Mouse (Mus musculus) cerebellum, adult 18-20 months (tissue): ENCODE data around the gene Vmn2r20.
"Not testable (repeated sequence)": the region's sequence is repeated elsewhere in the genome, so short reads cannot be mapped to it uniquely, and the experiment has no call there.

Experiments used
- DNase-seq, 2 experiments: peaks; one replicate each; pipeline ENCODE4 v3.0.0; 2021

Vmn2r20 gene

DNA sequence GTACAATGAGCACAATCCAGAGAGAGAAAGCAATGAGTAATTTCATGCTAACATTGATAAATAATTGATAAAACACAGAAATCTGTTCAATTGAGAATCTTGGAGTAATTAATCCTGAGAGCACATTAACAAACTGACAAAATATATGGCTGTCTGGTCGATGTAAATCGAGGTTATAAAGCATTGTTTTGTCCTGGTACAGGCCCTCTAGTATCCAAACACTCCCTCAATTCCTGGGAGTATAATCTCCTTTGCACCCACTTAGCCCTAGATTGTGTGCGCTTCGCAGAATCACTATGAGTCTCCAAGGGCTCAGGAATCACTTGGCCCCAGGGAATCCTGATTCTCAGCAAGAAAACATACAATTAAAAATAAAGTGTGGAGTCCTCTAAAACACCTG lies at the start of gene Vmn2r20:
Vmn2r20 (minus strand) TSS at position 101 of the 400 bp plus-strand sequence.
- not testable (repeated sequence) for DNase-seq

DNA sequence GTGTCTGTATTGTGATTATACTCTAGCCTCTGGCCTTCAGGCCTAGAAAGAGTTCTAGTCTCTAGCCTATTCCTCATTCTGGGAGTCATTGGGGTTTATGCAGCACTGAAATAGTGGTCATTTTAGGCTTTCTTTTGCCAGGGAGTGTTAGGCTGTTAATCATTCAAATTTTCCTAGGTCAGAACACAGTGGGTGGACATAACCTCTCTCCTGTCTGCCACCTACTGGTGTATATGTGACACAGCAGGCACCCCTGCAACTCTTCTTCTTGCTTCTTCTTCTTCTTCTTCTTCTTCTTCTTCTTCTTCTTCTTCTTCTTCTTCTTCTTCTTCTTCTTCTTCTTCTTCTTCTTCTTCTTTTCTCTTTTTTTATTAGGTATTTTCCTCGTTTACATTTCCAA lies 6.5 kb upstream of the Vmn2r20 start:
- not testable (repeated sequence) for DNase-seq

DNA sequence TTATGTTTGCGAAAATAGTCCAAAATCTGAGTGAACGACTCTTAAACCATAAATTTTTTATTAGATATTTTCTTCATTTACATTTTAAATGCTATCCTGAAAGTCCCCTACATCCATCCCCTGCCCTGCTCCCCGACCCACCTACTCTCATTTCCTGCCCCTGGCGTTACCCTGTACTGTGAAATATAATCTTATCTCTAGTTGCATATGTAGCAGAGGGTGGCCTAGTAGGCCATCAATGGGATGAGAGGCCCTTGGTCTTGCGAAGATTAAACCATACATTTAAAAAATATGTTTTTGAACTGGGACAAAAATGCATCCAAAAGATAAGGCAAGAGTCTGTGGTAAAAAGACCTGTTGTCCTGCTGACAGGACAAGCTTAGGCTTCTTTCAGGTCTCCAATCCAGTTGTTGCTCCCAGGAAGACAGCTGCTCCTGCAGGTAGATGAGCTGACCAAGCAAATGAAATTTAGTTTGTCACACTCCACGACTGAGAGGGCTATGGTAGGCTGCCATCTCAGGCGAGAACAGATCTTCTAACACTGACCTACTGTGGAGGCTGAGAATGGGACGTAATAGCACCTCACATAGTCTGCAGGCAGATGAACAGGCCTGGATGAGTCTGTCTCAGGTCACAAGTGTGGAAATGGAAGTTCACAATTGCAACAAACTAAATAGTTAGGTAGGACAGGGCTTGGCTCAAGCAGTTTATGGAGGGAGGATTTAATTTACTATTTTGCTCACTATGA lies 10.8 kb downstream of the Vmn2r20 start:
- not testable (repeated sequence) for DNase-seq

DNA sequence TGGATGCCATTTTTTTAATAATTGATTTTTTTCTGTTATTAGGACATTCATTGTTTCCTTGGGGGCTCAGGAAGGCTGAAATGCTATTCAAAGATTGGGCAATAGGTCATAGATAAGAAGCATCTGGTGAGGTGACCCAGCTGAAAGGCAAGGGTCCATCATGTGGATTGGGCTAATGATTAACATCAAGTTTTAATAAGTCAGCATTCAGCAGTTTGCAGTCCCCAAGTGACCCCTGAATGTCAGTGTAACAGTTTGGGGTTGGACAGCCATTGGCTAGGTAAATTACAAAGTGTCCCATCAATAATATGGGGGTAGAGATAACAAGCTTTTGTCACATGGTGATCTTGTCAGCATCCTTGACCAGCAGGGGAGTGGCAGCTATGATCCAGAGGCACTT lies 29.1 kb downstream of the Vmn2r20 start:
- DNase-seq = not testable (repeated sequence)

DNA sequence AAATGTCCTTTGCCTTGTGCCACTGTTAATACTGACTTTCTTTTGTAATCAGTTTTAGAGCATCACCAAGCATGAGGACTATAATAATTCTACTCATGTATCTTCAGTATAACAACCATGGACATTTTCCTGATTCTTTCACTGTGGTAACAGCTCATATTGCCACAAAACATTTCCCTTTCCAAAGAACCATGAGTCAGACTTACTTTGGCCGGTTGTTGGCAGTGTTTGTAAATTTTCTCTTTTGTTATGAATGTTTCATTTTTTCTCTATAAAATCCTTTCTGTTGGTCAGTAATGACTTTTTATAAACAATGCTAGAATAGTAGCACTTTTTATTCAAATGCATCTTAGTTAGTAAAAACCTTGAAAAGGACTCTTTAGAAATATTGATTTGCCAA lies 71.8 kb downstream of the Vmn2r20 start:
- DNase-seq = no peak

DNA sequence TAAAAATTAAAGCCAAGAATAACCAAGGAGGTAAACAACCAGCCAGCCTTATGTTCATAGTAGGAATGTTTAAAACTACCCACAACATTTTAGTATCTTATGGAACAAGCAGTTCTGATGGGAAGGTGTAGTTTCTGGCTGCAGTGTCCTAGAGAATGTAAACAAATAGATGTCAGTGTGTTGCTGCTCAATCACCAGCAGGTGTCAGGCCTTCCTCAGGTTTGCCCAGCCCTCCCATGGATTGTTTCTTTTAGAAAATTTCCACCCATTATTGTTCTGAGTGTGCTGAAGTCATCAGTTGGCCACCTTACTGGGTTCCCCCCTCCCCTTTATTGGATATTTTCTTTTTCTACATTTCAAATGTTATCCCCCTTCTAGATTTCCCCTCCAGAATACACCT lies 77.8 kb downstream of the Vmn2r20 start:
- DNase-seq = no peak

DNA sequence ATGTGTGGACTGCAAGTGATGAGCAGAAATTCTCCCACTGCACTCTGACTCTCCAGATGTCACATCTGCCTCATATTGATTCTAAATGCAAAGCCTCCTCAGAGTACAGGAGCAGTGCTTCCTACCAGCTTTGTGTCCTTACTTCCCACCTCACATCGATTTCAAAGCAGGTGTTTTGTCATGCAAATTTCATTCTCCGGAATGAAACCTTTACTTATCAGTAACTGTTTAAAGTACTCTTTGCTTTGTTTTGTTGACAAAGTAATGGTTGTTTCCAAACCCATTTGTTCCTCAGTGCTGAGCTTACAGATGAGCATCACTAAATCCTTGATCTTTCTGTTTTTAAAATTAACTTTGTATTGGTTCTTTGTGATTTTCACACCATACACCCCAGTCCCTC lies 85.4 kb downstream of the Vmn2r20 start:
- no peak for DNase-seq
